Mouse (Mus musculus) liver, embryonic 14.5 days (tissue): ENCODE data around the gene Slc39a10.

ENCODE experiments used
- CTCF ChIP-seq: IDR thresholded peaks from 2 replicates; pipeline ENCODE4 v1.5.1; 2016; ENCODE audit warnings: antibody characterized with exemption, low read depth, control low read depth
- EP300 ChIP-seq: IDR thresholded peaks from 2 replicates; pipeline ENCODE4 v1.6.1; 2016; ENCODE audit warnings: antibody characterized with exemption, low read depth

- TF ChIP-seq CTCF (no peak), EP300 (no peak)
Observed at GRCm38 (mm10) chr1:46922904-46923303, 30.3 kb upstream of the Slc39a10 start.
